Mouse (Mus musculus): ENCODE results near the gene Slc4a4.
A peak's percentile ranks its signal among the peaks of the same experiment; 100 is the strongest.

Gene Slc4a4

DNA sequence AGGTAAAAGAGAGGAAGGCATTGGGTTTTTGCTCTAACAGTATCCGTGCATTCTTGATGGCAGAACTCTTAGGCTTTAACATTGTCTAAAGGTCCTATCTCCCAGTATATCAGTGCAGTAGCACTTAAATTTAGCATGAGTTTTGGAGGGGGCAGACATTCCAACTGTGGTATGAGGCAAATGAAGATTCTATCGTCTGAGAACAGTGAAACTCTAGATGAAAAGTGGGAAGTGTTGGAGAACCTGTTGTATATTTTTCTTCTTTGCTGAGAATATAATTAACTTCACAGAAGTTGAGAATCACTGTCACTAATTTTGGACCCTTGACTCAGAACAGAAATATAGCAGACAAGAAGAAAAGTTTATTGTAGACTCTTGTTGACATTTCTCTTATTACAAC, 128.2 kb downstream of the Slc4a4 start:
- no peak for DNase-seq

- DNase-seq, result no peak
Observed at GRCm38 (mm10) chr5:89015878-89016277, 129.3 kb downstream of the Slc4a4 start.

- no peak for DNase-seq
Observed at GRCm38 (mm10) chr5:89018537-89018936, 131.9 kb downstream of the Slc4a4 start.

GRCm38 (mm10) chr5:89024413-89024812, 137.8 kb downstream of the Slc4a4 start:
- DNase-seq, result no peak

- no peak for DNase-seq
Observed at GRCm38 (mm10) chr5:89027518-89028085, 141.0 kb downstream of the Slc4a4 start.

DNA sequence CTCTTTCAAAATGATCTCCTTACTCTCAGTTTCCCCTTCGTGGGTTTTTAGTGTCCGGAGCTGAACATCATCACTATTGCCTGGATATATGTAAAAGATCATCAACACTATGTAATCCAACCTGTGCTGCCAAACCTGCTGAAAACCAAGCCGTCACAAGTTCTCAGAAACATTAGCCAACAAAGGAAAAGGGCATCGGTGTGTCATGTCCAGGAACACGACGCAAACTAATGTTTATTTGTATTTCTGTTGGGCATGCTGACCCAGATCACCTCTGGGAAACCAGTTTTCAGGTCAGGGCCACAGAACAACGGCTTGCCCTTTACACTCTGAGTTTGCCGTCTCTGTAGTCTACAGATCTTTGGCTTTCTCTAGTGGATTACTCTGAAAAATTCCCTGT, 146.0 kb downstream of the Slc4a4 start:
- DNase-seq, result no peak

- no peak for DNase-seq
Observed at GRCm38 (mm10) chr5:89033256-89033655, 146.6 kb downstream of the Slc4a4 start.

DNA sequence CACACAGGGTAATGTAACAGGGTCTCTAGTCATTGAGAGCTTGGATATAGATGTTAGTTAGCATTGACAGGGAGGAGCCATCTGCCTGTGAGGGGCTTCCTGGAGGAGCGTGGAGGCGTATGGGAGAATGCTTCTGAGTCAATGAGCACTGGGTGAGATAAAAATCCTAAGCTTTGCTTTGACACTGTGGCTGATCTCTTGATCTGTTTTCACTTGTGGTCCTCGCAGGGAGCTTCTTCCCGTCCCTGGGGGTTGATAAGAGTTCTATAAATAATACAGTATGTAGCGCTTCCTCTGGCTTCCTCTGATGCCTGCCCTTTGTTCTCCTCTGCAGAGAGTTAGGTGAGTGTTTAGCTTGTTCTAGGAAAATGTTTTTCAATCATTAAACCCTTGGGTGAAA, 149.5 kb downstream of the Slc4a4 start:
- peak; percentile 27 for DNase-seq

GRCm38 (mm10) chr5:89040814-89041213, 154.2 kb downstream of the Slc4a4 start:
- DNase-seq, result no peak

GRCm38 (mm10) chr5:89043846-89044245, 157.2 kb downstream of the Slc4a4 start:
- DNase-seq, result no peak

GRCm38 (mm10) chr5:89044801-89045200, 158.2 kb downstream of the Slc4a4 start:
- peak; percentile 25 for DNase-seq

DNA sequence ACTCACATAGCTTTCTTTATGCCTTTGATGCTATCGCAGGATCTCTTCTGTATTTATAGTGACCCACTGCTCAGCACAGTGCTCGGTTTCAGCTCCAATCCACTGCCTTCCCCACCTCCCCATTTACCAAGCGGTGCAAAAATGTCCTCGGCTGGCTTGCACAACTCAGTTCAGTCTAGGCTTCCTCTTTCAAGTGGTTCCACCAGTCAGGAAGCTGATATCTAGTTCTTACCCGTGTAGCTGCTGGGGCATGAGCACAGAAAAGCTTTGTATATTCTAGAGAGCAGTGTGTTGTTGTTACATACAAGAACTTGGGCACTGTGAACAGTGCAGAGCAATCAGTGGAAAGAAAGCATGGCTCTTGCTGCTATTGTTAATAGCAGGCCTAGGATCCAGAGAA, 165.0 kb downstream of the Slc4a4 start:
- peak; percentile 6 for DNase-seq

- DNase-seq, result no peak
Observed at GRCm38 (mm10) chr5:89052230-89052629, 165.6 kb downstream of the Slc4a4 start.

GRCm38 (mm10) chr5:89055656-89056055, 169.0 kb downstream of the Slc4a4 start:
- no peak for DNase-seq

GRCm38 (mm10) chr5:89056370-89056769, 169.8 kb downstream of the Slc4a4 start:
- no peak for DNase-seq

GRCm38 (mm10) chr5:89061097-89061496, 174.5 kb downstream of the Slc4a4 start:
- no peak for DNase-seq

DNA sequence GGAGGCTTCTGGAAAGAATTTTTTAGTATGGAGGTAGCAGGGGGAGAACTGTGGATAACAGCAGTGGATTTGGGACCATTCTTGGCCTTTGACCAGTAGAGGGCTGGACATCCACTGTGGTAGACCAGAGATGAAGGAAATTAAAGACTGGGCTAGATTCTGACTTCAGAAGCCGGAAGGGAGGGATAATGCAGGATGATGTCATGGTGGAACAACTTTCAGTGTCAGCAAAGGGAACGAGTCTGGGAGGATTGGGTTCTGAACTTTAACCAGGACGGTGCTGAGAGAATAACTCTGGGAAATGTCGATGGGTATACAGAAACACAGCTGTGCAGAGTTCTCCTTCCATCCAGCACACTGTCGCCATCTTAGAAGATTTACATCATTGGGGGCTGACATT, 175.7 kb downstream of the Slc4a4 start:
- no peak for DNase-seq

DNA sequence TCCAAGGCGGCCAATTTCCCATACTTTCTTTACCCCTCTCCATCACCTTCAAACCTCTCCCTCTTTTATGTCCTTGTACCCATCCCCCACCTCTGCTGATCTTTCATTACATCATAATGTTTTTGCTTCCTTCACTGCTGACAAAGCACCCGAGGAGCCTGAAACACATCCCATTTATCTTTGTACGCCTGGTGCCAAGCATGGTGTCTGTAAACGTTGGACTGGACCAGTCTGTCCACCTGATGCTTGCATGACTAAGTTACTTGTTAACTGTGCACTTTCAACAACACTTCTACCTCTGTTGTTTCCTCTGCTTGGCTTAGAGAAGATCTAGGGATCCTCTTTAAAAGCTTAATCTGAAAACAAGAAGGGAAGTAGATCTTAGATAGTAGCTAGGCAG, 180.5 kb downstream of the Slc4a4 start:
- no peak for DNase-seq

DNA sequence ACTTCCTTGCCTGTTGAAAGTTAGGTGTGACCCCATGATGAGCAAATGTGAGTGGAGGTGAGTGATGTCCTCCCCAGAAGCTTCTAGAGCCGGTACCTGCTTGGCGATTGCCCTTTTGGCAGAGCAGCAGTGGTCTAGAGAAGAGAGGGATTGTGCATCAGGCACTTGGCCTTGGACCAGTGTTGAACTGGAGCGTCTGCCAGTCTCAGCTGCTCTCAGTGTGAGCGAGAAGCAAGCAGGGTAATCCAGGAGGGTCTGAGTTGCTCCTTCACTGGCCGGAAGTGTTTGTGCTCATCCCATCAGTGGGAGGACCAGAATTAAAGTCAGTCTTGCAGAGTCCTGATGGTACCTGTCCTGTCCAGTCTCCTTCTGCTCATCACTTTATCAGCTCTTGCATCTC, 181.5 kb downstream of the Slc4a4 start:
- DNase-seq, result no peak

GRCm38 (mm10) chr5:89070051-89070450, 183.4 kb downstream of the Slc4a4 start:
- DNase-seq, result no peak

DNA sequence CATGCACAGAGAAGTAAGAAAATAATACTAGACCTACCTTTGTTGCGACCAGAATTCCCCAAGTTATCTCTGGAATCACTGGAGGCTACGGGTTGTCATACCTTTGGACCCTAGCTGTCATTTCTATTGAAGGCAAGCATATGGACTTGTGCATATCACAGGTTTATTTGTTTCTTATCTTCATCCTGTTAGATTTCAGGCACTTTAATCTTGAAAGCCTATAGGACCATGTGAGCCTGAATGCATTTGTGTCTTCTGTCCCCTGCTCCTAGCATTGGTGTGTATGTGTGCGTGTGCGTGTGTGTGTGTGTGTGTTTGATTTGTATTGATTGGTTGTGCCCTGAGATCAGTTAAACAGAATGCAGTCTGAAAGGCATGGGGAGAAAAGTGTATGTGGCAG, 185.3 kb downstream of the Slc4a4 start:
- no peak for DNase-seq

DNA sequence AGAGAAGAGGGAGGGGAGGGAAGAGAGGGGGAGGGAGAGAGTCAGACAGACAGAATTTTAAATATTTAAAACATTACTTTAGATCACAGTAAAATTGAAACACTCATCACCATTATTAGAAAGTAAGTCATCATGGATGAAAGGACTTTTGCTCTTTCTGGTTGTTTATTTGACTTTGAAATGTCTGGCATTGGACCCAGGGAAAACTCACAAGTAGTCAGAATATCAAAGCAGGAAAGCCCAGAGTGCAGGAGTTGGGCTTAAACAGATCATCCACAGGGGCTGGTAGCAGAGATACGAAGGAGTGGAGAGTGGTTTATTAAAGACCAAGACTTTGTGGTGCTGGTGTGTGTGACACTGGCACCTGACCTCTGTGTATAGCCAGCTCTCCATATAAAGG, 191.1 kb downstream of the Slc4a4 start:
- no peak for DNase-seq

DNA sequence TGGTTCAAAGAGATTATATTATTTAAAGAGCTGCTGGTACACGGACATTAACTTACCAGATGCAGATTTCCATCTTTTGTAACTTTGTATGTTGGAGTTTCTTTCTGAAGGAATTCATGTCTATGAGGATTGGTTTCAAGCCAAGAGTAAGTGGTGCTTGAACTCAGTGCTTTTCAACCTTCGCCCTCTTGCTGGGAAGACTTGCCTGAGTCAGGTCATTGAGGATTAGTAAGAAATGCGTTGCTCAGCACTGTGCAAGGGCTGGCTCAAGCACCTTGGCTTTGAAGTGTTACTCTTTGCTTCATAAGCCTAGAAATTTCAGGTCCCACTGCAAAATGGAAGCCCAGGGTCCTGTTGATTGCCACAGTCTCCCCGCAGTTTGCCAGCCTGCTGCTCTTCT, 196.9 kb downstream of the Slc4a4 start:
- DNase-seq, result no peak

DNA sequence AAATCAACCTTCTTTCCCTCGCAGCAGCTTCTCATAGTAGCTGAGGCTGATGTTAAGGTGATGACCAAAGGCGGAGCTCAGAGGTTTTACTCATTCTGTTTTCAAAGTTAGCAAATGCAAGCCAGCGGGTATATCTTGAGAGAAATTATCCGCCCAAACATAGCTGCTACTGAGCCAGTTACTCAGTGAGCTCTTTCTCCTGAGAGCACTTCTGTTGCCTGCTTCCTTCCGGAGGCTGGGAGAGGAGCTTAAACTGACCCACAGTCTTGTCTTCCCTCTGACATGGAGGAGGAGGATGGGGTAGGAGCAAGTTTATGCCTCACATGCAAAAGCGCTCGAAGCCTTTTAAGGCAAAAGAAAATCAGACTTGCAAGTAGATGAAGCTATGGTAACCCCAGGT, 201.3 kb downstream of the Slc4a4 start:
- no peak for DNase-seq

DNA sequence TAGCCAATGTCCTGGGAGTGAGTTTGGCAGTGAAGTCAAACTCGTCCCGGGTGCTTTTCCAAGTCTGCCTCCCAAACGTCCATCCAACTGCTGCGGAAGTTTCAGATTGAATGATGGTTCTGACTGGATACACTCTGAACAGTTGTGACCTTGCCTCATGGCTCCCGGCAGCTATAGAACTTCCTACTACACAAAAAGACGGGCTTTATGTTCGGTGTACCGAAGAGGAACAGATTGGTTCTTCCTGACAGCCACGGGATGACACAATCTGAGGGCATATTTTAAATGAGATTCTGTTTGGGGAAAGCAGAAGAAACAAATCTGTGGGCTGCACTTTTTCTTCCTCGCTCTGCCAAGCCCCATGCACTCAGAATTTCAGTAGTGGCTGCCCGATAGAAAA, 201.8 kb downstream of the Slc4a4 start:
- DNase-seq, result no peak

- DNase-seq, result peak; percentile 8
Observed at GRCm38 (mm10) chr5:89090131-89090530, 203.5 kb downstream of the Slc4a4 start.
